Mouse (Mus musculus) embryonic fibroblast, embryonic 13.5 days (primary cell): ENCODE data around the gene Osbpl8.

ENCODE experiments used
- CTCF ChIP-seq: IDR thresholded peaks from 2 replicates; pipeline ENCODE4 v1.5.1; 2011; ENCODE audit warnings: mild to moderate bottlenecking, control low read depth, low read length, moderate library complexity, borderline replicate concordance; ENCODE audit not compliant: insufficient read depth
- POLR2A ChIP-seq: IDR thresholded peaks from 2 replicates; pipeline ENCODE4 v1.6.1; 2011; ENCODE audit warnings: low read depth, mild to moderate bottlenecking, control low read depth, low read length, moderate library complexity

- TF ChIP-seq CTCF: no peak
- TF ChIP-seq POLR2A: no peak
Observed at GRCm38 (mm10) chr10:111234450-111235288, 70.1 kb downstream of the Osbpl8 start.
